Mouse (Mus musculus): Measurements from ENCODE around the gene Edf1.
"Not testable (repeated sequence)": the region's sequence is repeated elsewhere in the genome, so short reads cannot be mapped to it uniquely, and the experiment has no call there.

The Edf1 gene

GRCm38 (mm10) chr2:25557221-25557963 is at the start of gene Edf1:
TSS of gene Edf1 (plus strand) at chr2:25557847.
- DNase-seq = peak; percentile 97 to 98

GRCm38 (mm10) chr2:25509912-25510311 is 47.7 kb upstream of the Edf1 start:
- no peak for DNase-seq

GRCm38 (mm10) chr2:25526510-25527302 is 30.9 kb upstream of the Edf1 start:
- no peak for DNase-seq

- no peak for DNase-seq
These were observed 23.9 kb upstream of the Edf1 start for GRCm38 (mm10) chr2:25533707-25534106.

- DNase-seq = peak; percentile 57 to 74
These were observed 23.3 kb upstream of the Edf1 start for GRCm38 (mm10) chr2:25534178-25534865.

GRCm38 (mm10) chr2:25534866-25535182 is 22.8 kb upstream of the Edf1 start:
- no peak for DNase-seq

GRCm38 (mm10) chr2:25536531-25536930 is 21.1 kb upstream of the Edf1 start:
- DNase-seq = no peak

GRCm38 (mm10) chr2:25540541-25540948 is 17.1 kb upstream of the Edf1 start:
- no peak for DNase-seq

- DNase-seq = no peak
These were observed 15.8 kb upstream of the Edf1 start for GRCm38 (mm10) chr2:25541644-25542367.

GRCm38 (mm10) chr2:25545996-25546810 is 11.4 kb upstream of the Edf1 start:
- DNase-seq = peak in 1 of 2 experiments; percentile 15

- DNase-seq = peak; percentile 99
These were observed 10.7 kb upstream of the Edf1 start, which contains the start of gene Traf2 for GRCm38 (mm10) chr2:25546811-25547491. TSS of gene Traf2 (minus strand) at chr2:25546940.

GRCm38 (mm10) chr2:25549021-25549991 is 8.3 kb upstream of the Edf1 start:
- no peak for DNase-seq

- DNase-seq = peak; percentile 78 to 83
These were observed 6.5 kb upstream of the Edf1 start for GRCm38 (mm10) chr2:25551186-25551585.

GRCm38 (mm10) chr2:25553171-25553786 is 4.4 kb upstream of the Edf1 start:
- DNase-seq = not testable (repeated sequence)

GRCm38 (mm10) chr2:25555479-25555878 is 2.2 kb upstream of the Edf1 start:
- not testable (repeated sequence) for DNase-seq

GRCm38 (mm10) chr2:25556296-25556695 is 1.4 kb upstream of the Edf1 start:
- DNase-seq = no peak

GRCm38 (mm10) chr2:25557964-25558360 is 315 bp downstream of the Edf1 start:
- no peak for DNase-seq

- DNase-seq = peak in 1 of 2 experiments; percentile 6
These were observed 1.1 kb downstream of the Edf1 start for GRCm38 (mm10) chr2:25558774-25559173.

- peak in 1 of 2 experiments; percentile 3 for DNase-seq
These were observed 2.9 kb downstream of the Edf1 start for GRCm38 (mm10) chr2:25560551-25560950.
